Mouse (Mus musculus) left cerebral cortex, adult 18-20 months (tissue): Measurements from ENCODE around the gene Kcnh1. TPM values are rescaled to one million over a fixed set of nuclear protein-coding genes. Genes with fewer than 3 reads are reported as not detected.

Experiments
- total RNA-seq, 2 experiments: library from RNA; stranded (reverse); gene quantifications; 2 replicates each; pipeline ENCODE4 v1.2.3; 2021

Gene Kcnh1
- total RNA-seq, 2 experiments from 2014 or later, result 63.8 to 73.9 TPM

Other genes with a start within 250 kb of the Kcnh1 start
- gene Rd3, start 213.4 kb upstream of the Kcnh1 start, total RNA-seq, result under 1 TPM; 0.14 to 0.37 TPM
- gene Traf5, start 98.2 kb upstream of the Kcnh1 start, total RNA-seq, result 1 to 10 TPM; 4.6 to 7.4 TPM
- 10 to 100 TPM; 27.3 to 28.7 TPM for gene Rcor3, start 52.7 kb upstream of the Kcnh1 start, total RNA-seq